Mouse (Mus musculus) testis, postnatal 10 days (tissue): ENCODE data around the gene Esr1.

Experiments
- DNase-seq: peaks from one replicate; pipeline ENCODE4 v3.0.0; 2021; ENCODE audit warnings: low spot score

Gene Esr1

DNA sequence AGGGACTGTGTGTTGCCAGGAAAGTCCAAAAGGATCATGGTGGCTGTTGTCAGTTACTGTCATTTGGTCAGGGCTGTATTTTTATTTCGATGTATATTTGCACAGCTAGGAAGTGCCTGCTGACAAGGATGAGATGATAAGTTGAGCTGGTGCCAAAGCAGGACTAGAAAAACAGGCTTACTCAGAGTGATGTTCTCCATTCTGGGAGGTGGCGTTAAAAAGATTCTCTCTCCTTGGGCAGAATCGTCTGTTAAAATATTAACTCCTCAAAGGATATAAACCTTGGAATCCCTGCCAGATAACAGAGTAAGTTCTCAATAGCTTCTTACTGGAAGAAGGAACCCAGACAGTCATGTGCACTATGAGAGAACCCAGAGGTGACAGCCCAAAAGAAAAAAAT, 382.4 kb downstream of the Esr1 start:
- DNase-seq = no peak

DNA sequence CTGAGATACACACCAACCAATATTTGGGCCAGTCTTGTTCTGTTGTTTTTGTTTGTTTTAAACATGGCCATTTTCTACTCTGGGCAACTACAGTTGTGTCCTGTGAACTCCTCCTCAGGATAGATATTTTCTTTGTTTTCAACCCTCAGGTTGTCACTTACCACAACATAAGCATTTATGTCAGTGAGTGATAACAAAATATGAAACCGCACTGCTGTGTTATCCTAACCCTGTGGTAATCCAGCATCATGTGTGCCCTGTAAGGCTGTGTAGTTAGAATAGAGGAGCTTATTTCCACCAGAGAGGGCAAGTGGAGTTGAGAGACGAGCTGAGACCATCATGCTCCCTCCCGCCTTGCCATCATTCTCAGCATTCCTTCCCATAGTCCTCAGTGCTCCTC, 385.2 kb downstream of the Esr1 start:
- no peak for DNase-seq

DNA sequence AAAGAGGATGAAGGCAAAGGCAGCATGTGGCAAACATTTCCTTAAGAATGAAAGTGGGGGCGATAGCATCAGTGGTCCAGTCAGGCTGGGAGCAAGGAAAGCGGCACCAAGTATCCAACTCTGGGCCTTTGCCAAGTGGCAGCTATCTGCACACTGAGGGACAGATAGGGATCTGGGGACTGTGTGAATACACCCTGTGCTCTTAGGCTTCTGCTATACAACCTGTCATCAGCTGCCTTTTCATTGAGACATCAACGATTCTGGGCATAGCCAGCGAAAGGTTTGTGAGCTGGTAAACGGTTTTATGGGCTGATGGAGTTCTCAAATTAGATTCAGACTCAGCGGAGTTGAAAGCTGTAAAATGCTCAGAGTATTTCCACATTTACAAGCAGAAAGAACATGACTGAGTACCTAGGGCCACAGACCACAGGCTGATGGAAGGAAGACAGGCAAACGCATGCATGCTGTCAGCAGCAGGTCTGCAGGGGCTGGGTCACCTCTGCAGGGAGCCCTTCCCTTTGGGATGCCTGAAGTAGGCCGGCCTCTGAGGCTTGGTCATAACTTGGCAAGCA, 397.5 kb downstream of the Esr1 start:
- DNase-seq = no peak

DNA sequence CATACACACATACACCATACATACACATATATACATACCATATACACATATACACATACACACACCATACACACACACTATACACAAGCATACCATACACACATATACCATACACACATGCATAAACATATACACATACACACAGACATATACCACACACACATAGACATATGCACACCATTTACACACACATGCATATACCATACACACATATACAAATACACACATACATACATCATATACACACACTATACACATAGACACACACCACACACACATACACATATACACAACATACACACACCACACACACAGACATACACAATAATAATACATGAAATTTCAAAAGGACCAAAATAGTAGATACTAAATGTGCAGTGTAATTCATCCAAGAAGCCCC, 400.6 kb downstream of the Esr1 start:
- no peak for DNase-seq

DNA sequence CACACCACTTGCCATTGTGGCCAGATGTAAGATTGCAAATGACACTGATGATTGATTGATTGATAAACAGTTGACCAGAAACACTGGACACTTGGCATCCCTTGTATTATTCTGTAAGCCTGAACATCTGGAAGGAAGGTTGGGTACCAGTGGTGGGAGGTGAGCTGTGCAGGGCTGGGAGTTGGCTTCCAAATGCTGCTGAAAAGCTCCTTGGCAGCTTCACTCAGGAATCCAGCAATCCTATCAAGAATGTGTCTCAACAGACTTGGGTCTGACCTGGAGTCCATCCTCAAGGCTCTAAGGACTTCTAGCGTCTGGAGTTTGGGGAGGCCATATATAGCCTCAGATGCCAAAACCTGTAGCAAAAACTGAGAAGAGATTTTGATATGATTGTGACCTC, 403.6 kb downstream of the Esr1 start:
- no peak for DNase-seq

DNA sequence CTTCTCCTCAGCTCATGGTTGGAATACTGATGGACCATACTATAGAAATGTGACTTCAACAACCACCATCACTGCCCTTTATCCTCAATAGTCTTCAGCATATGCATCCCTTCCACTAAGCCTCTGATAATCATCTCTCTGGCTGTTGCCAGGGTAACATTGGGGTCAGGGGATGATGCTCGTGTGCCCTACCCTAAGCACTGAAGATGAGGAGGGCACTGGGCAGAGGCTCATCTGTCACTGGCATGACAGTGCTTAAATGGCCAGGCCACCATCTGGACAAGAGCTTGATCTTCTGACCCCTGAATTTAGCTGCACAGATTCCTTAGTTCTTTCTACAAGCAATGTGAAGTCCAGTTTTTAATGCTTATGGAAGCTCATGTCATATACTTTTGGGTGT, 405.8 kb downstream of the Esr1 start:
- no peak for DNase-seq

DNA sequence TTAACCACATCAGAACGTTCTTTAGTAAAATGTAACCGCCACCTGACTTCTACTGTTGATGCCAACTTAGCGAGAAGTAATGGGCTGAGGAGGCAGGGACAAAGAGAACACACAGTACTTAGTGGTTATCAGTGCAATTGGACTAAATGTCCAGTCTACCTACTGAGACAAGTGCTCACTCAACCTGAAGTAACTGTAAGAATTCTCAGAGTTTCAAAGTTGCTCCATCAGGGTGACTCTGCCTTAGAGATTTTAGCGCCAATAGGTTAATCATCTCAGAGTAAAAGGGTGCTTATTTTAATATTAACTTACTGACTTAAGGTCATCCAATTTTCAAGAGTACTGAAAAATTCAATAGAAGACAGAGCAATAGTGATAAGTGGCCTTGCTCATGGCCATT, 414.5 kb downstream of the Esr1 start:
- no peak for DNase-seq

DNA sequence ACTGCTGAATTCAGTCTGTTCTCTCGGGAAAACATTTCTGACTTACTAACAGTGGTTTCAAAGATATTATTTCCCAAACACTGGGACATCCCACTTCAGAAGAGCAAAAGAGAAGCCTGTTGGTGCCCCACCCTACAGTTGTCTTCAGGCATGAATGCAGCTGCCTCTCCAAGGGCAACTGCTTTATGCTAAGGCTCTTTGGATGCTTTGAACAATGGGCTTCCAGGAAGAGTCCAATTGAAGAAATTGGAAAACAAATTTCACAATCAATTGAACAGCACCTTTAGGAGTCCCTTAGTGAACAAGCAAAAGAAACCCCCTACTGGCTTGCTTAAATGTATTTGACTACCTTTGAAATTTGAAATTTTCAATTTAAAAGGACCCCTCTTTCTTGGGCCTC, 415.8 kb downstream of the Esr1 start:
- no peak for DNase-seq

DNA sequence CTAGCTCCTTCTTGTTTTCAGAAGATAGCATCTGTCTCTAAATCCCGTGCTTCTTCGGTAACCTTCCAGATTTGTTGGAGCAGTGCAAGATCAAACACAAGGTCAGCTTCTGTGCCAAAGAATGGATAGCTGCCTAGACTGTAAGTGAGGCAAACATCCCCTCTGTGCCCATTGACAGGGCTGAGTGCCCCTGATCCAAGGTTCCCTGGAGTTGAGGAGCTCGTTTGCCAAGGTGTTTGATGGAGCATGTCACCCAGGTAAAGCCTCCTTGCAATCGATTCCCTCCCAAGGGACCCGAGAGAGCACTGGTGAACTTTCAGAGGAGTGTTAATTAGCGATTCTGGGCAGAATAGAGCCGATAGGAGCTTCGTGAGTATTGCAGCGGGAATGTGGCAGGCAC, 416.9 kb downstream of the Esr1 start:
- DNase-seq = no peak

DNA sequence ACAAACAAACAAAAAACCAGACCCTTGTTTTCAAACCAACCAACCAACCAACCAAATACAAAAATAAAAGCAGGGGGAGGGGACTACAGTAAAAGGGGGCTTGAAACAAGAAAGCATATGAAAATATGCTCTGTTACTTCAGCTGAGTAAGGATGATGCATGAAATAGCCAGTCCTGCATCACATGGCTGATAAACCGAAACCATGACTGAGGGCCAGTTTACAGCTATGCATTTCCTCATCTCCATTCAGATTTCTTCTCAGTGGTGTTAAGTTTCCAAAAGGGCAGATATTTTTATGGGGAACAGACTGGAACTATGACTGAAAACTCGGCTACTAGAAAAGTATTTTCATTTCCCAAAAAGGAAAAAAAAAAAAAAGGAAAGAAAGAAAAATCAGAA, 417.8 kb downstream of the Esr1 start:
- DNase-seq = no peak

DNA sequence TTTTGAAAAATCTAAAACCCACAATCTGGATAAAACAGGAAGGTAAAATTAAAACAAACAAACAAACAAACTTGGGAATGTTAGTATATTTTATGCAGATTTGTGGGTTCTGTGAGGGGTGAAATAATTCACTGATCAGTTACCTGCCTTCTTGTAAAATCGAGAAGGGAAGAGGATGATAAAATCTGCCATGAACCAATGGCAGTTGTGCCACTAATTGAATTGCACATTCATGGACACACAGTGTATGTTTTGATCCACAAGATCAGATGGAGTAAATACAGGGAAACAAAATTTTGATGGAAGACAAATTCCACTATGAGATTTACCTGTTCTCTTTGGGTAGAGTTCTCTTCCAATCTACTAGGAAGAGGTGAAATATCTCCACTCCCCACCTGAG, 418.5 kb downstream of the Esr1 start:
- no peak for DNase-seq

DNA sequence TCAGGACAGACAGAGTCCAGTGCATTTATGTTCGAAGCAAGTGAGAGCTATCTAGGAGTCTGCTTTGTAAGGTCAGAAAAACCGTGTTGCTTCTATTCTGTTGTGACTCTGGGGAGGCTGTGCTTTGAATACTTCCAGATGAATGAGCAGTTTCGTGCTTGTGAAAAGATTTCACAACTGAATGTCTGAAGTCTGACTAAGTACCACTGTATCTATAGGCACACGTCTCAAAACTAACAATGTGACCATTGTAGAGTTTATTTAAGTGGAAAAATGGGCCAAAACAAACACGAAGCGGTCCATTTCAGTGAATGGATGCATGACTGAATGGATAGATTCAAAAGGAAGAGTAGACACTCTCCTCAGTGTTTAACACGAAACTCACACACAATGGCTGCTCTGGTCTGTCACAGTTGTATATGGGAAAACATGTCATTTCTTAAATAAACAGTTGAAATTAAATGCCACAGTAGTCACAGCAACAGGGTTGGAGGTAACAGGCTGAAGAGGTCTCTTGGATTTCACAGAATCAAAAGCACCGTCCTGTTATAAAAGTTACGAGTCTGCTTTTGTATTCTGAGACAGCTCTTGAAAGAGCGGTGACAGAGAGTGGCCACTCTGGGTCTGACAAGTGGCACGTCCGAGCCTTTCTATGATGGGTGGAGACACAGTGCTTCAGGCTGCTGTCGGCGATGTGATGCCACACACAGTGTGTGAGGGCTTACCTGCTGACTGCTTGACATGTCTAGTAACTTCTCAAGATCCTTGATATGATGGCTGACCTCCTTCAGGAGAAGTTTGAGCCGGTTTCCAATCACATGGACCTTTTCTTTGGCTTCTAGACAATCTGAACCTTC, 421.0 kb downstream of the Esr1 start:
- no peak for DNase-seq

DNA sequence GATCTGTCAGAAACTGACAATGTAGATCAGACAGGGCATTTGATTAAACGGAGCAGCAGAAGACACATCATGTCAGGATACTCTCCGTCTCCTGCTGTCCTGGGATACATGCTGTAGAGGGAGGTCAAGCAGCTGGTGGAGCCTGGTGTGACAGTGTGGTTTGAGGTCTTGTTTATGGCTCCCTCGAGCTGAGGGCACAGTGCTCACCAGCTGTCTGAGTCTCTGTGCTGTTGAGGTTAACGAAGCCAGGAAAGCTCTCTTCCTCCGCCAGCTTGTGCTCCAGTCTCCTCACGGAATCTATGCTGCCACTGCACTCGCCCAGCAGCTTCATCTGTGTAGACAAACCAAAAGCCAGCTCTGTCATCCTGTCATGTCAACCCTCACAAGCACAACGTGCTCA, 429.9 kb downstream of the Esr1 start:
- DNase-seq = no peak

DNA sequence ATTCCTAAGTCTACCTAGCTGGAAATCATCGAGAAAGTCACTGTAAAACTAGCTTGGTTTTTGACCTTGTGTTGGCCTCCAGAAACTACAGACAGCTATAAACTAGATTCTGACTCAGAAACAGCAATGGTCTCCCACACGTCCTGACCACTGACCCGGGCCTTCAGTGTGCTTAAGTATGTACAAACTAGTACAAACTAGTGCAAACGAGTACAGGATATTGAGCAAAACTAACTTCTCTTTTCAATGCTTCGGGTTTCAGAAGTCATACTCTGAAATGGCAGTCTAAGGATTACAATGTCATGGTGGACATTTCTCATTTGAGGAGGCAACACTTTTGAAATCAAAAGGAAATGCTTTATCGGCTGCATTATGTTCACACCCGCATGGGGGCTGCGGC, 433.1 kb downstream of the Esr1 start:
- no peak for DNase-seq

DNA sequence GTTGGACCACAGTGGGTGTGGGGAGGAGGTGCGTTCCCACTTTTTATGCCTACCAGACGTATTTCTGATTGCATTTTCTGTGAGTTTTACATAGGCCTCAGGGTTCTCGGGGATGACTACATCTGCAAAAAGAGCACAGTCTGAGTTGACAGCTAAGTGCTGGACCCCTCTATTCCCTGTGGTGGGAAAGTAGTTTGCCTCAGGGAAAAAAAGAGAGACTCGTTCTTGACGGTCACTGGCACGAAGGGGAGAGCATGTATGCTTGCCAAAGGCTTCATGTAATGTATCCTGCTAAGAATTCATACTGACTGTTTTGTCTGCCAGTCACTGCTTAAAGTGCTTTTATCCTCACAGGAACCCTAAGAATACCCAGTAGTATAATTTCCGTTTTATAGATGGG, 433.8 kb downstream of the Esr1 start:
- DNase-seq = no peak

DNA sequence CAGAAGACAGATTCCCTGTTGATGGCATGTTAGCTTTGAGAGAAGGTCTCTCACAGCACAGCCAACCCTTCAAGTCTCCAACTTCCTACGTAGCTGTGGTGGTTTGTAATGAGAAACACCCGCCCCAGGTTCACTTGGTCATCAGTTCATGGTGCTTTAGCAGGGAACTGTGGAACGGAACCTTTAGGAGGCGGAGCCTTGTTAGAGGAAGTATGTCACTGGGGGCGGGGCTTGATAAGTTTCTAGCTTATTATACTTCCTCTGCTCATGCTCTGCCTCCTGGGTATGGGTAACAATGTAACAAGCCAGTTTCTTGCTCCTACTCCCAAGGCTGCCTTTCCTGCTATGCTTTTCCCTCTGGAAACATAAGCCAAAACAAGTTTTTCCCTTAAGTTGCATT, 434.3 kb downstream of the Esr1 start:
- DNase-seq = no peak
